Mouse (Mus musculus): Measurements from ENCODE around the gene Iqgap2. TPM values are rescaled to one million over a fixed set of nuclear protein-coding genes. Genes with fewer than 3 reads are reported as not detected.

Iqgap2 gene
- polyA plus RNA-seq, 1 experiment from 2014 or later = 70.8 TPM

DNA sequence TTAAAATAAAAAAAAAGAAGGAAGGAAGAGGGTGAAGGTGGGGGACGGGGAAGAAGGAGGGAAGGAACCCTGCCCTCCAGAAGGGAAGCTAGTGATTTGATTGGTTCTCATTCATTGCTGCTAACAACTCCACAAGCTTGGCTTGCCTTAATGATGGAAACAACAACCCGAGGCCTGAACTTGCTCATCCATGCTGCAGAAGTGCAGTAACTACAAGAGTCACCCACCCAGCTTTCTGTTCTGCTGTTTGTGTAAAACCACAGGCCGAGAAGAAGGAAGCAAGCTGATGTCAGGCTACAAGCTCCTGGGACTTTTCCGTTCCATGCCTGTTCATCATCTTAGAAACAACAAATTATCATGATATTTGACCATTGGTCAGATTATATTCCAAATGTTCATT is 176.4 kb downstream of the Iqgap2 start:
- 33% methylated on average over 4 of the region's 4 CpGs for WGBS (ENCODE audit: missing documents)
- H3K36me3 ChIP-seq (ENCODE audit: inconsistent target) = 0 out of 2 replicates have a peak, but pooled peaks cover 4% of the 10 kb centered on the region
- no peak overlapping the region for H3K27ac ChIP-seq
- no peaks in the 10 kb centered on the region for H3K79me2 ChIP-seq (ENCODE audit: inconsistent target)
- H3K4me3 ChIP-seq (ENCODE audit: inconsistent target) = no peak overlapping the region

GRCm38 (mm10) chr13:95714271-95714975 is 177.3 kb downstream of the Iqgap2 start:
- Histone ChIP-seq H3K27ac (no peak overlapping the region), H3K79me2 (ENCODE audit: inconsistent target) (no peaks in the 10 kb centered on the region), H3K36me3 (ENCODE audit: inconsistent target) (0 out of 2 replicates have a peak, but pooled peaks cover 4% of the 10 kb centered on the region), H3K4me3 (ENCODE audit: inconsistent target) (no peak overlapping the region)
- WGBS (ENCODE audit: missing documents) = 85% methylated on average over 3 of the region's 3 CpGs

DNA sequence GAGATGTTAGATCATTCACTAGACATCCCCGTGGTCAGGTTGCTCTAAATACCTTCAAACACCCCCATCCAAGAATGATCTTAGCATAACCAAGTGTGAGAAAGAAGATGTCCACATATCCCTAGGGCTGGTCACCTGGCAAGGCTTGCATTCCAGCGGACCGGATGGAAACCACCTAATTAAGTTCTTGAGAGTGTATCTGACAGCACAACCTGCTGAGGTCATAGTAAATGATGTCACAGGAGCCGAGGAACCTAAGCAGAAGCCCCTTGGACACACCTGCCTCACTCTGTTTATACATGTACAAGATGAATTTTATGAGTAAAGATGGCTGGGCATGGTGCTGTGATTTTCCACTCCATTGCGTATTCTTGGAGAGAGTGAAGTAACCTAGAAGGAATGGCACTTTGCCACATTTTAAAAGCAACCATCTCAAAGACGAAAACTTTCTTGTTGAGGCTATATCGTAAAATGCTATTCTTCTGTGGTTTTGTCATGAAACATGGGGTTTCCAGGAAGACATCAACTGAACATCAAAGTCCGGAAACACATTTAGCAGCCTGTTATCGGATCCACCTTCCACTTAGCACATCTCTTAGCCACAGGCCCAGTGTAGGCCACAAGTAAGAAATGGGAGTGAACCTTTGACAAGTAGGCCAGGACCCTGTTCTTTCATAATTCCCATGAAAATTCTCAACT is 179.0 kb downstream of the Iqgap2 start:
- H3K27ac ChIP-seq = no peak overlapping the region
- no peaks in the 10 kb centered on the region for H3K79me2 ChIP-seq (ENCODE audit: inconsistent target)
- WGBS (ENCODE audit: missing documents) = 96% methylated on average over 9 of the region's 9 CpGs
- 0 out of 2 replicates have a peak, but pooled peaks cover 4% of the 10 kb centered on the region for H3K36me3 ChIP-seq (ENCODE audit: inconsistent target)
- H3K4me3 ChIP-seq (ENCODE audit: inconsistent target) = no peak overlapping the region

DNA sequence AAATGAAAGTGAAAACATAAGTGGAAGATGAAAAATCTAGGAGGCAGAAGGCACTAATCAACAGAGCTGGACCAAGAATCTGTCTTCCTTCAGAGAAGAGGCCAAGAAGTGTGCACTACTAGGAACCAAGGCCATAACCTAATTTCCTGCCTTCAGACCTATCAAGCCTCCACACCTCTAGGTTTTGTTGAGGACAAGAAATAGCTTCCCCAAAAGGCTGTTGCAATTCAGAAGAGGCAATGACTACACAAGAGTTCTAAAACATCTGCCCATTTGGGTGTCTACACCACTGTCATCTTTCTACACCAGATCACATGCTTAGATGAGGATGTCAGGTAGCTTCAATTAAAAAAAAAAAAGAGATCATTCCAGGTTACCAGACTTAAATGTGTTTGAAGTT is 179.7 kb downstream of the Iqgap2 start:
- peaks cover 9% of the 10 kb centered on the region; the same call in 1 of the 2 replicates for H3K36me3 ChIP-seq (ENCODE audit: inconsistent target)
- no peaks in the 10 kb centered on the region for H3K79me2 ChIP-seq (ENCODE audit: inconsistent target)
- H3K27ac ChIP-seq = no peak overlapping the region
- no peak overlapping the region for H3K4me3 ChIP-seq (ENCODE audit: inconsistent target)

GRCm38 (mm10) chr13:95705589-95705988 is 186.1 kb downstream of the Iqgap2 start:
- no peaks in the 10 kb centered on the region for H3K79me2 ChIP-seq (ENCODE audit: inconsistent target)
- H3K4me3 ChIP-seq (ENCODE audit: inconsistent target) = no peak overlapping the region
- 94% methylated on average over 6 of the region's 6 CpGs for WGBS (ENCODE audit: missing documents)
- H3K27ac ChIP-seq = no peak overlapping the region
- peaks cover 10% of the 10 kb centered on the region; the same call in 1 of the 2 replicates for H3K36me3 ChIP-seq (ENCODE audit: inconsistent target)

GRCm38 (mm10) chr13:95703376-95703775 is 188.3 kb downstream of the Iqgap2 start:
- peaks cover 10% of the 10 kb centered on the region; the same call in 1 of the 2 replicates for H3K36me3 ChIP-seq (ENCODE audit: inconsistent target)
- H3K4me3 ChIP-seq (ENCODE audit: inconsistent target) = no peak overlapping the region
- WGBS (ENCODE audit: missing documents) = 73% methylated on average over 5 of the region's 5 CpGs
- no peak overlapping the region for H3K27ac ChIP-seq
- H3K79me2 ChIP-seq (ENCODE audit: inconsistent target) = no peaks in the 10 kb centered on the region

DNA sequence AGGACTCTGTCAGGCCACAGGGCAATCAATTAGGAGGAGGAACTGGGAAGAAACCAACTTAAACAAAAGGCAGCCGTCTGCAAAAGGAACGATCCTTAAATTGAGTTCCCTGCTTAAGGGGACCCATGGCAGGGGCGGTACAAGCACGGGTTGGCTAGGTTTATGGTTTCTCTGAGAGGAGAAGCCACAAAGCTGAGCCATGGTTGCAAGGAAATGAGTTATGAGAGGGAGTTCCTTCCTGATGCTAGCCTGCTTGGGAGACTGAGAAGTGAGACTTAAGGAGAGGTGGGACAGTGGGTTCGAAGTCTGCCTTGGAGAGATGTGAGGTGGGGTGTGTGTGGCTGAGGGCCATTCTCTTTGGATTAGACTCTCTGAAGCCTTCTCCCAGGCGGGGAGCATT is 193.8 kb downstream of the Iqgap2 start:
- Histone ChIP-seq H3K4me3 (ENCODE audit: inconsistent target) (no peak overlapping the region), H3K36me3 (ENCODE audit: inconsistent target) (no peaks in the 10 kb centered on the region), H3K27ac (no peak overlapping the region), H3K79me2 (ENCODE audit: inconsistent target) (no peaks in the 10 kb centered on the region)
- WGBS (ENCODE audit: missing documents) = 7% methylated on average over 6 of the region's 6 CpGs

DNA sequence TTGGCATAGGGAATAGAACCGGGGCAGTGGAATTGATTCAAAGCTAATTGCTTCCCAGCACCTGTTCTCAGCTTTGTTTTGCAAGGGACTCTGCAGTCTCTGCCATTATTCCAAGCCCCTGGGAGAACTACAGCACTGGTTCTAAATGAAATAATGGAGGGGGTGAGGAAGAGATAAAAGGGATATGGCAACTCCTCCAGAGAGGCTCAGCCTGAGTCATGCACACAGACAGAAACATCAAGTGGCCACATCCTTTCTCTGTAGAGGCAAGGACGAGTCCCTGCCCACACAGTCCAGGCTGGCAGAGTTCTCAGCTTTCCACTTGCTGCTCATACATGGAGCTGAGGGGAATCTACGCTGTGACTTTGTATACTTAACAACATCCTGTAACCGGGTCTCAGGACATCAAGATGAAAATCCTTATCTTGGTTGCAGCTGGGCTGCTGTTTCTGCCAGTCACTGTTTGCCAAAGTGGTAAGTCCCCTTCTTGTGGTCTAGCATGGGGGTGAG is 195.0 kb downstream of the Iqgap2 start, which contains the start of gene F2rl2:
TSS of gene F2rl2 (plus strand) at position 200 of the 510 bp plus-strand sequence.
- Histone ChIP-seq H3K36me3 (ENCODE audit: inconsistent target) (no peaks in the 10 kb centered on the region), H3K4me3 (ENCODE audit: inconsistent target) (no peak within 1 kb of the TSS), H3K27ac (no peak within 1 kb of the TSS), H3K79me2 (ENCODE audit: inconsistent target) (no peaks in the 10 kb centered on the region)
- 36% methylated on average over 4 of the region's 4 CpGs for WGBS (ENCODE audit: missing documents)

DNA sequence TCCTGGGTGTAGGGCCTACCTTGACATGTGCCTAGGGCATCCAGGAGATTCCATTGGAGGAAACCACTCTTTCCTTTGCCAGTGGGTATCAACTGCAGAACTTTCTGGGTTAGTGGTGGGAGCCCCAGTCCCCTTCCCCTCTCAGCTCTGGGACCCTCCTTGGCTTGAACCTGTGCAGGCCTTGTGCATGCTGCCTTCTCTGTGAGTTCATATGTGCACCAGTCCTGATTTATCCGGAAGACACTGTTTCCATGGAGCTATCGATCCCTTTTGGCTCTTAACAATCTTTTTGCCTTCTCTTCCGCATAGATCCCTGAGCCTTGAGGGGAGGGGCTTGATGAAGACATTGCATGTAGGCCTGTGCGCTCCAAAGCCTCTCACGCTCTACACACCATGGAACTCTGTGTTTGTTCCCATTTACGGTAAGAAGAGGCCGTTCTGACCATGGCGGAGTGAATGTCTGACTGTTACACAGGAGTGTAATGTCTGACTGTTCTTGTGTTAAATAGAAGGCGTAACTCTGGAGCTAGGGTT is 195.5 kb downstream of the Iqgap2 start:
- 95% methylated on average over 9 of the region's 9 CpGs for WGBS (ENCODE audit: missing documents)
- Histone ChIP-seq H3K36me3 (ENCODE audit: inconsistent target) (no peaks in the 10 kb centered on the region; the same call in 1 of the 2 replicates), H3K4me3 (ENCODE audit: inconsistent target) (no peak overlapping the region), H3K79me2 (ENCODE audit: inconsistent target) (no peaks in the 10 kb centered on the region), H3K27ac (no peak overlapping the region)

GRCm38 (mm10) chr13:95692201-95692600 is 199.5 kb downstream of the Iqgap2 start:
- WGBS (ENCODE audit: missing documents) = 93% methylated on average over 8 of the region's 8 CpGs
- H3K36me3 ChIP-seq (ENCODE audit: inconsistent target) = no peaks in the 10 kb centered on the region; the same call in 1 of the 2 replicates
- no peaks in the 10 kb centered on the region for H3K79me2 ChIP-seq (ENCODE audit: inconsistent target)
- no peak overlapping the region for H3K4me3 ChIP-seq (ENCODE audit: inconsistent target)
- H3K27ac ChIP-seq = no peak overlapping the region

- Histone ChIP-seq H3K27ac (no peak overlapping the region), H3K79me2 (ENCODE audit: inconsistent target) (no peaks in the 10 kb centered on the region), H3K36me3 (ENCODE audit: inconsistent target) (peaks cover 6% of the 10 kb centered on the region), H3K4me3 (ENCODE audit: inconsistent target) (no peak overlapping the region)
- WGBS (ENCODE audit: missing documents) = 100% methylated on average over 1 of the region's 1 CpGs
These were observed 203.1 kb downstream of the Iqgap2 start for GRCm38 (mm10) chr13:95688576-95688975.

GRCm38 (mm10) chr13:95685736-95686135 is 206.0 kb downstream of the Iqgap2 start:
- Histone ChIP-seq H3K79me2 (ENCODE audit: inconsistent target) (no peaks in the 10 kb centered on the region), H3K4me3 (ENCODE audit: inconsistent target) (no peak overlapping the region), H3K36me3 (ENCODE audit: inconsistent target) (peaks cover 31% of the 10 kb centered on the region), H3K27ac (no peak overlapping the region)
- 21% methylated on average over 5 of the region's 5 CpGs for whole genome bisulfite sequencing (ENCODE audit: missing documents)

DNA sequence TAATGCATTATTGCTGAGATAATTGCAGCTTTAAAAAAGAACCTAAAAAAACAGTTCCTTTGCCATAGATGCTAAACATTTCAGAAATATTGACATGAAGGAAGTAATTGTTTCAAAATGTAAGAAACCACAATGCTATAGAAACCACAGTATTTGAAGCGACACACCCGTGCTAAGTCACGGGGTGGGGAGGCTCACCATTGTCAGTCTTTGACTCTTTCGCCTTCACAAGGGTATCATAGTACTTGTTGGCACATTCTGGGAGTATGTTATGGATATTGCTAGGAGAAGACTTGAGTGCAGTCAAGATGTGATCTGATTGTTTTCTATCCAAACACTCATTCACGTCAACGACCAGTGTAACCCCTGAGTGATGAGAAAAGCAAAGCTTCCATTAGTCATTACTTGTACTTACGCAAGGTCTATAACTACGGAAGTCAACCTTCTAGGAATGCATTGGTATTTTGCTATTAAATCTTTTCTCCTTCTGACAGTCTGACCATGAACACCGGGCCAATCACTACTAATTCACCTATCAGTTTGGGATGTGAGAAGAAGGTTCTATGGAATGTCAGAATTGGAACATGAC is 207.0 kb downstream of the Iqgap2 start:
- H3K4me3 ChIP-seq (ENCODE audit: inconsistent target) = no peak overlapping the region

DNA sequence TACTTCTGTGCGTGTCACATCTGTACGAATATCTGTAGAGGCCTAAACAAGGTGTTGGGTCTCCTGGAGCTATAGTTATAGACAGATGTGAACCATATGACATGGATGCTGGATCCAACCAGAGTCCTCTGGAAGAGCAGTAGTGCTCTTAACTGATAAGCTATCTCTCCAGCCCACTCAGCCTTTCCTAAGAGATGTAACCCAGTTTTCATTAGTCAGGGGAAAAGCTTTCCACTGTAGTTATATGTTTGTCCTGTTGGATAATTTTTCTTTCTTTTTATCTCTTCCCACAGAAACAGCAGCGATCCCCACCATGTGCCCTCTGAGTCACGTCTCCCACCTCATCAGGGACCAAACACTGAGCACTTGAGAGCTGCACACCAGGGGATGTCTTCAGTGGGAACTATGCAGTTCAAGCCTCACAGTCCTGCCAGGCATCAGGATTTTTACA is 212.2 kb downstream of the Iqgap2 start:
- peaks cover 44% of the 10 kb centered on the region for H3K36me3 ChIP-seq (ENCODE audit: inconsistent target)
- no peak overlapping the region for H3K4me3 ChIP-seq (ENCODE audit: inconsistent target)
- WGBS (ENCODE audit: missing documents) = 94% methylated on average over 4 of the region's 4 CpGs
- H3K27ac ChIP-seq = no peak overlapping the region
- no peaks in the 10 kb centered on the region for H3K79me2 ChIP-seq (ENCODE audit: inconsistent target)

More for the DNA sequence above, 207.0 kb downstream of the Iqgap2 start:
- peaks cover 37% of the 10 kb centered on the region for H3K36me3 ChIP-seq (ENCODE audit: inconsistent target)
- no peaks in the 10 kb centered on the region for H3K79me2 ChIP-seq (ENCODE audit: inconsistent target)
- WGBS (ENCODE audit: missing documents) = 43% methylated on average over 9 of the region's 9 CpGs
- H3K27ac ChIP-seq = no peak overlapping the region

Data from macrophage (primary cell).